Mouse (Mus musculus) heart, embryonic 12.5 days (tissue): Measurements from ENCODE around the gene Olfr282. TPM values are rescaled to one million over a fixed set of nuclear protein-coding genes. Genes with fewer than 3 reads are reported as not detected.

ENCODE experiments used
- ATAC-seq: fragments of 200-750 bp; cut with Nextera tagmentation; 2 replicates; pipeline ENCODE4 v1.8.0; 2017; ENCODE audit warnings: moderate TSS enrichment, moderate library complexity; ENCODE audit not compliant: insufficient number of reproducible peaks, low FRiP score
- H3K27ac ChIP-seq: fragments of 300-500 bp; sonication (generic); 2 replicates; pipeline ENCODE4 v1.5.1; 2016; ENCODE audit warnings: mild to moderate bottlenecking, moderate library complexity; ENCODE audit not compliant: poor library complexity, severe bottlenecking
- H3K27me3 ChIP-seq: fragments of 300-500 bp; sonication (generic); replicated peaks from 2 replicates; pipeline ENCODE4 v1.6.1; 2016; ENCODE audit warnings: mild to moderate bottlenecking, moderate library complexity
- H3K36me3 ChIP-seq: fragments of 300-500 bp; sonication (generic); 2 replicates; pipeline ENCODE4 v1.6.1; 2016; ENCODE audit warnings: mild to moderate bottlenecking, moderate library complexity
- H3K4me1 ChIP-seq: fragments of 300-500 bp; sonication (generic); replicated peaks from 2 replicates; pipeline ENCODE4 v1.6.1; 2016; ENCODE audit warnings: mild to moderate bottlenecking
- H3K4me2 ChIP-seq: fragments of 300-500 bp; sonication (generic); 2 replicates; pipeline ENCODE4 v1.6.1; 2016; ENCODE audit warnings: mild to moderate bottlenecking, moderate library complexity
- H3K4me3 ChIP-seq: fragments of 300-500 bp; sonication (generic); 2 replicates; pipeline ENCODE4 v1.5.1; 2016; ENCODE audit warnings: mild to moderate bottlenecking
- H3K9ac ChIP-seq: fragments of 300-500 bp; sonication (generic); 2 replicates; pipeline ENCODE4 v1.6.1; 2016; ENCODE audit warnings: mild to moderate bottlenecking, moderate library complexity
- H3K9me3 ChIP-seq: fragments of 300-500 bp; sonication (generic); replicated peaks from 2 replicates; pipeline ENCODE4 v1.6.1; 2016; ENCODE audit warnings: mild to moderate bottlenecking, moderate library complexity
- WGBS: fragments of 180-500 bp; shearing (Covaris S2); methylation state at CpG from one replicate; pipeline ENCODE4 v1.1.7; 2016; 5-methylcytosine and 5-hydroxymethylcytosine counted together
- polyA plus RNA-seq: library from polyadenylated mRNA; unstranded; fragments of >200 nt; fragmentation: Nextera tagmentation; extraction: Ambion mirVana; gene quantifications from 2 replicates; pipeline ENCODE4 v1.2.1, GENCODE M21; 2016

The Olfr282 gene
- polyA plus RNA-seq, 1 experiment from 2014 or later = not detected

DNA sequence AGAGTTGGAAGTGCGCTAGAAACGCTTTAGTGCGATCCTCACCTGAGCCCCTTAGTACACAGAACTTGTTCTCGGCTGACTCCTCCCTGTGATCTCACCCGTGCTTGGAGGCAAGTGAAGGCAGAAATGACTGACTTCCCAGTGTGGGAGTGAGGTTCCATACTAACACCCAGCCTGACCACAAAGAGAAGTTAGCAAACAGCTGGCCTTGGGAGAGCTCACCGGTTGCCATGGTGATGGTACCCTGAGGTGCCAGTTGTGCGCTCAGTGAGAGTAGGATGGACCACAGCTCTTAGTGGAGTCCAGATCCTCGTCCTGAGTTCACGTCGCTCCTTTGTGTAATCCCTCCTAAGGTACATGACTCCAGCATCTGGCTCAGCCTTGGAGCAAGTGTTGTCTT lies 43.9 kb downstream of the Olfr282 start:
- no peak overlapping the region for H3K4me3 ChIP-seq
- no peak for ATAC-seq
- no peak overlapping the region for H3K9ac ChIP-seq
- H3K4me1 ChIP-seq = no peaks in the 10 kb centered on the region
- H3K4me2 ChIP-seq = no peak overlapping the region
- 79% methylated on average over 10 of the region's 10 CpGs for WGBS
- no peak overlapping the region for H3K27ac ChIP-seq
- H3K36me3 ChIP-seq = no peaks in the 10 kb centered on the region
- no peaks in the 10 kb centered on the region for H3K9me3 ChIP-seq
- H3K27me3 ChIP-seq = peaks cover 10% of the 10 kb centered on the region

DNA sequence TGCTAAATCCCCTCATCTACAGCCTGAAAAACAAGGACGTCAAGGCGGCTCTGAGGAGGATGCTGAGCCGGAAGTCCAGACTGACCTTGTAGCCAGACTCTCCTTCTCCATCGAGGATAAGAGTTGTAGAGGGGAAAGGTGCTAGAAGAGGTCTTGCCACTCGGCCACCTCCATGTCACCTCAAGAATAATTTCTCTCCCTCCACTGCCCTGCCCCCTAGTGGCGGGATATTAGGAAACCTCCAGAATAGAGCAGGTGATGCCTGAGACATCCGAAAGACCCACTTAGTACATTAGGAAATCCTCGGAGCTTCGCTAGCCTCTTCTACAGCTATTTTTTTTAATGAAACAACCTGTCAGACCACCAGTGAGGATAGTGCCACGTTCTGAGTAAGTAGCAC lies 44.4 kb downstream of the Olfr282 start:
- Histone ChIP-seq H3K27ac (no peak overlapping the region), H3K9ac (no peak overlapping the region), H3K4me2 (no peak overlapping the region), H3K4me1 (no peaks in the 10 kb centered on the region), H3K9me3 (no peaks in the 10 kb centered on the region), H3K4me3 (no peak overlapping the region), H3K27me3 (peaks cover 10% of the 10 kb centered on the region), H3K36me3 (no peaks in the 10 kb centered on the region)
- 50% methylated on average over 10 of the region's 10 CpGs for WGBS
- no peak for ATAC-seq

DNA sequence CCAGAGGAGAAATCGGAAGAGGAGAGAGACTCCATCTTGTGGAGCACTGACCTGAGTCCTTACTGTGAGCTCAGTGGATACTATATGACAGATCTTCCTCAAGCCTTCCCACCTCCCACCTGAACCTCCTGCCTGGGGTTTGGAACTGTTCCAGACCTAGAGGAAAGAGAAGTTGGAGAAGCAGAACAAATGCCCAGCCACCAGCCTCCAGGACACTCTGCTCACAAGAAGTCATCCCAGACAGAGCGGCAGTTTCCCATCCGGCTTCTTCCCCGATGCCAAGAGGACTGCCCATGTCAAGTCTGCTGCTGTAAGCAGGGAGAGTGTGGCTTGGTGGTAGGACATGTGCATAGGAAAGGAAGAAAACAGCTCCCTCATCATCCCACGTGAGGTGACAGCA lies 45.3 kb downstream of the Olfr282 start:
- Histone ChIP-seq H3K36me3 (no peaks in the 10 kb centered on the region), H3K9me3 (no peaks in the 10 kb centered on the region), H3K4me3 (no peak overlapping the region), H3K4me1 (no peaks in the 10 kb centered on the region), H3K4me2 (no peak overlapping the region), H3K9ac (no peak overlapping the region), H3K27me3 (peaks cover 9% of the 10 kb centered on the region), H3K27ac (no peak overlapping the region)
- WGBS = 79% methylated on average over 5 of the region's 5 CpGs
- ATAC-seq = no peak

DNA sequence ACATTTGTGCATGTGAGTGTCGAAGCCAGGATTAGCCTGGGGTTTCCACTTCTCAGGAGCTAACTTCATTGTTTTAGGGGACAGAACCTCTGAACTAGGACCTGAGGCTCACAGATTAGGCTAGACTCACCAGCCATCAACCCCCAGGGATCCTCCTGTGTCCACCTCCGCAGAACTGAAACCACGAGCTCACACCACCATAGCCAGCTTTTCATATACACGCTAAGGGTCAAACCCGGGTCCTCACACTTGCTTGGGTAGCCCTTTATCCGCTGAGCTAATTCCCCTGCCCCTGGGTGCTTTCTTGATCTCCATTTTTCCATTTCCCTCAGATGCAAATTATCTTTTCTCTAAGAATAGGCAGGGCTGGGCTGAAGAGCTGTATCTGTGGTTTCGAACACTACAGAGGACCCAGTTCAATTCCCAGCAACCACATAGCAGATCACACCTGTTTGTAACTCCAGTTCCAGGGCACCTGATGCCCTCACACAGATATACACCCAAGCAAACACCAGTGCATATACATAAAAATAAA lies 48.6 kb downstream of the Olfr282 start:
- ATAC-seq = no peak
- Histone ChIP-seq H3K9ac (no peak overlapping the region), H3K4me3 (no peak overlapping the region), H3K36me3 (no peaks in the 10 kb centered on the region), H3K27me3 (no peaks in the 10 kb centered on the region), H3K9me3 (no peaks in the 10 kb centered on the region), H3K27ac (no peak overlapping the region), H3K4me2 (no peak overlapping the region), H3K4me1 (no peaks in the 10 kb centered on the region)
- 73% methylated on average over 7 of the region's 7 CpGs for WGBS

DNA sequence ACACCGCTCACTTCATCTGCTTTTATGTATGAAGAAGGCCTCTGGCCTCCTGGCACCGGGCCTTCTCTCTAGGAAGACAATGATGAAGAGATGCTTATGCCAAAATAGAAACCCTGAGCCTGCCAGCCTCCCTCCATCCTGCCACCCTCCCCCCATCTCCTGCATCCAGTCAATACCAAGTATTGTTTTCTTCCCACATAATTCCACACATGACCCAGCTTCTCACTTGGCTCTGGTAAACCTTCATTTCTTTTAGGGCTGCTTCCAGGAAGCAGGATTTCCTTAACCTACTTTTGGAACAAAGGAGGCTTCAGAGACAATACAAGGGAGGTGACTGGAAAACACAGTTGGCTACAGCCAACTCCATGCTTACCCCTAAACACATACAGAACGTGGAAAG lies 51.7 kb downstream of the Olfr282 start, which contains the start of gene Lalba:
Gene Lalba (minus strand): TSS at position 21 of the 400 bp plus-strand sequence.
- H3K4me2 ChIP-seq = no peak within 1 kb of the TSS
- no peak for ATAC-seq
- WGBS = 53% methylated on average over 3 of the region's 3 CpGs
- no peaks in the 10 kb centered on the region for H3K27me3 ChIP-seq
- H3K36me3 ChIP-seq = no peaks in the 10 kb centered on the region
- no peaks in the 10 kb centered on the region for H3K9me3 ChIP-seq
- no peaks in the 10 kb centered on the region for H3K4me1 ChIP-seq
- no peak within 1 kb of the TSS for H3K27ac ChIP-seq
- no peak within 1 kb of the TSS for H3K4me3 ChIP-seq
- H3K9ac ChIP-seq = no peak within 1 kb of the TSS; the same call in 1 of the 2 replicates

DNA sequence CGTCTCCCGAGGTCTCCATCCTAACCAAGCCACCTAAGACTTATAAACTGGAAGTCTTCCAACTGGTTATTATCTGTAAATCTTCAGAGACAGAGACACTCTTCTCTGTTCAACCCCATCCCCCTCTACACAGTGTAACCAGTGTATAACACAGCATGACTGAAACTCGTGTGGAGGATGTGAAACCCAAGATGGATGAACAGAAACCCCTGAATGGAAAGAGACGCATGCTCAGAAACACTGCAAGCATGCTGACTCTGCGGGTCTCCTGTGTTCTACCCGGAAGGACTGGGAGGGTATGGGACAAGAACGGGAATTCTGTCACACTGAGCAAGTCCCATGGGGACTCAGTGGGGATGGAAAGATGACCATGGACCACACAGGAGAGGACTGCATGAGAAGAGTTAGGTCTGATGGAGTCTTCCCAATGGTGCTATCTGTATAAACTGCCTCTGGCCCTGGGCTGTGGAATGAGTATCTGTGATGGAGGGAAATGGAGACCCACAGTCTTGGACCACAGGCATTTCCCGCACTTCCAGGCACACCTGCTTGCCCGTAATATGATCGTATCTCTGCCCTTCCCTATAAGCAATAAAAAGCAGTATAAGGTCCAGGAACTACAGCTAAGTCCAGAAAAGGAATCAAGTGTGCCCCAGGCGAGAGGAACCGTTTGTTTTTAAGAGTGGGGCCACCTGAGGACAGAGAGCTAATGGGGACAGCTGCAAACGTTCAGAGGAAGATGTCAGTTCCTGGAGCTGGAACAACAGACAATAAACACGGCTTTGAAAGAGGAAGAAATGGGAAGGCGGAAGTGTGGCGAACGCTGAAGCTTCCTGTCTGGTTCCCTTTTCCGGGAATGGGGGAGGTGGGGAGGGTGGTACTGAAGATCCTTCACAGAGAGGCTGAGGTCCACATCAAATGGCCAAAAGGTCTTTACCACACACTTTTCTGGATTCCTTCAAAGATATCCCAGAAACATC lies 53.2 kb downstream of the Olfr282 start:
- H3K4me3 ChIP-seq = no peak overlapping the region
- H3K4me2 ChIP-seq = no peak overlapping the region
- no peak for ATAC-seq
- H3K27me3 ChIP-seq = no peaks in the 10 kb centered on the region
- no peak overlapping the region for H3K27ac ChIP-seq
- no peaks in the 10 kb centered on the region for H3K4me1 ChIP-seq
- H3K9me3 ChIP-seq = peaks cover 7% of the 10 kb centered on the region
- H3K36me3 ChIP-seq = no peaks in the 10 kb centered on the region
- no peak overlapping the region for H3K9ac ChIP-seq
- WGBS = 74% methylated on average over 18 of the region's 18 CpGs

DNA sequence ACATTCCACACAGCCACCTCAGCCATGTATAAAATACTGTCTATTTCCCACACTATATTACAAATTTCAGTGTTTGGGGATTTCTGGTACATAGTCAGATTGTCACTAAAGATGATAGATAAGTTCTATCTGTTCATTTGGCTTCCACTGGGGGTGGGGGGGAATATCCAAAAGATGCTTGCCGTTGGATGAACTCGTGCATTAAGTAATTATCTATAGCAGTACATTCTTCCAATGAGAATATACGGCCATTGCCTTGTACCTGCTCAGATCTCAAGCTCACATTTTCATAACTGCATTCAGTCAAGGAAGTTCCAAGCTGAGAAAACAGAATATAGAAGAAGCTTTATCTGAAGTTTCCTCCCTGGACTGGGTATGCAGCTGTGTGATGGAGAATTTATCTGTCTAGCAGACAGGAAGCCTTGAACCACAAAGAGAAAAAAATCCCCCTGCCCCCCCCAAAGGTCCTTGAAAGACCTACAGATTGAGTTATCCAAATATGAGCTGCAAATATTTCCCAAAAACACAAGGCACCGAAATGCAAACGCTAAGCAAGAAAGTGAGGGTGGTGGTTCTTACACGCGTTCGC lies 55.5 kb downstream of the Olfr282 start:
- no peak overlapping the region for H3K9ac ChIP-seq
- no peak for ATAC-seq
- 90% methylated on average over 8 of the region's 8 CpGs for WGBS

More for the DNA sequence above, 55.5 kb downstream of the Olfr282 start:
- Histone ChIP-seq H3K36me3 (no peaks in the 10 kb centered on the region), H3K4me2 (no peak overlapping the region), H3K9me3 (peaks cover 7% of the 10 kb centered on the region), H3K4me1 (no peaks in the 10 kb centered on the region), H3K4me3 (no peak overlapping the region), H3K27me3 (no peaks in the 10 kb centered on the region), H3K27ac (no peak overlapping the region)

Other genes starting within 250 kb of the Olfr282 start
- gene Olfr288, start 235.7 kb upstream of the Olfr282 start, polyA plus RNA-seq = not detected in 2 replicates
- not detected in 2 replicates for gene Gm44579, start 210.2 kb upstream of the Olfr282 start, polyA plus RNA-seq
- not detected in 2 replicates for gene Olfr287, start 210.2 kb upstream of the Olfr282 start, polyA plus RNA-seq
- not detected in 2 replicates for gene Olfr286, start 196.8 kb upstream of the Olfr282 start, polyA plus RNA-seq
- not detected in 2 replicates for gene H1fnt, start 173.9 kb upstream of the Olfr282 start, polyA plus RNA-seq
- gene Zfp641, start 135.1 kb upstream of the Olfr282 start, polyA plus RNA-seq = 1.5 and 1.7 TPM in 2 replicates
- not detected in 2 replicates for gene Olfr285, start 113.9 kb upstream of the Olfr282 start, polyA plus RNA-seq
- gene Olfr284, start 90.2 kb upstream of the Olfr282 start, polyA plus RNA-seq = not detected in 2 replicates
- not detected in 2 replicates for gene Olfr283, start 50.3 kb upstream of the Olfr282 start, polyA plus RNA-seq
- gene Olfr281, start 21.4 kb downstream of the Olfr282 start, polyA plus RNA-seq = not detected in 2 replicates
- gene OR5BS1P, start 38.7 kb downstream of the Olfr282 start, polyA plus RNA-seq = not detected in 2 replicates
- not detected in 2 replicates for gene Lalba, start 51.5 kb downstream of the Olfr282 start, polyA plus RNA-seq
- not detected in 2 replicates for gene Olfr279, start 61.2 kb downstream of the Olfr282 start, polyA plus RNA-seq
- 95.9 and 99.7 TPM in 2 replicates for gene Kansl2, start 103.0 kb downstream of the Olfr282 start, polyA plus RNA-seq
- 37.9 and 39.5 TPM in 2 replicates for gene Ccnt1, start 139.7 kb downstream of the Olfr282 start, polyA plus RNA-seq
- gene 4930415O20Rik, start 139.8 kb downstream of the Olfr282 start, polyA plus RNA-seq = not detected in 2 replicates
- gene Adcy6, start 178.9 kb downstream of the Olfr282 start, polyA plus RNA-seq = 46.7 and 46.8 TPM in 2 replicates
- gene Cacnb3, start 199.6 kb downstream of the Olfr282 start, polyA plus RNA-seq = 9.5 and 10.3 TPM in 2 replicates
- gene Ddx23, start 231.7 kb downstream of the Olfr282 start, polyA plus RNA-seq = 15.0 and 16.4 TPM in 2 replicates
- gene Rnd1, start 246.2 kb downstream of the Olfr282 start, polyA plus RNA-seq = 0.91 and 1.1 TPM in 2 replicates